Mouse (Mus musculus) ES-Bruce4 (cell line): ENCODE results near the gene Cenps. TPM values are rescaled to one million over a fixed set of nuclear protein-coding genes. Genes with fewer than 3 reads are reported as not detected.

Experiments used
- H3K27ac ChIP-seq: 2 replicates; pipeline ENCODE4 v1.5.1; 2012; ENCODE audit warnings: low read length, inconsistent platforms; ENCODE audit not compliant: insufficient read depth
- H3K27me3 ChIP-seq: 2 replicates; pipeline ENCODE4 v1.6.1; 2012; ENCODE audit warnings: mild to moderate bottlenecking, low read length, inconsistent platforms; ENCODE audit not compliant: control insufficient read depth, poor library complexity, insufficient read depth, severe bottlenecking
- H3K36me3 ChIP-seq: 2 replicates; pipeline ENCODE4 v1.6.1; 2012; ENCODE audit warnings: inconsistent platforms, mild to moderate bottlenecking, low read length, moderate library complexity; ENCODE audit not compliant: control insufficient read depth, poor library complexity, insufficient read depth, severe bottlenecking
- H3K4me1 ChIP-seq: one replicate; pipeline ENCODE4 v1.8.1; 2011; ENCODE audit warnings: low read length; ENCODE audit not compliant: control insufficient read depth, insufficient read depth
- H3K4me3 ChIP-seq: 2 replicates; pipeline ENCODE4 v1.5.1; 2011; ENCODE audit warnings: low read depth, mild to moderate bottlenecking, low read length
- H3K9ac ChIP-seq: 2 replicates; pipeline ENCODE4 v1.6.1; 2012; ENCODE audit warnings: low read depth, mild to moderate bottlenecking, inconsistent platforms; ENCODE audit not compliant: poor library complexity, severe bottlenecking
- H3K9me3 ChIP-seq: replicated peaks from 2 replicates; pipeline ENCODE4 v1.6.1; 2012; ENCODE audit warnings: mild to moderate bottlenecking, low read length, inconsistent platforms; ENCODE audit not compliant: control insufficient read depth, poor library complexity, insufficient read depth, severe bottlenecking
- CTCF ChIP-seq: IDR thresholded peaks from one replicate; pipeline ENCODE4 v1.8.1; 2011; ENCODE audit warnings: low read depth, low read length
- EP300 ChIP-seq: IDR thresholded peaks from 2 replicates; pipeline ENCODE4 v1.6.1; 2011; ENCODE audit warnings: low read depth, low read length; ENCODE audit not compliant: insufficient read depth
- POLR2A ChIP-seq: IDR thresholded peaks from one replicate; pipeline ENCODE4 v1.8.1; 2011; ENCODE audit warnings: low read length; ENCODE audit not compliant: insufficient read depth
- polyA plus RNA-seq: library from polyadenylated mRNA; stranded (reverse); fragments of >200 nt; gene quantifications from 2 replicates; pipeline ENCODE4 v1.2.4, GENCODE M21; 2011; ENCODE audit warnings: low read depth; ENCODE audit not compliant: missing spikeins, insufficient read depth, insufficient read length

Cenps gene
- polyA plus RNA-seq, 1 experiment: 26.5 TPM

DNA sequence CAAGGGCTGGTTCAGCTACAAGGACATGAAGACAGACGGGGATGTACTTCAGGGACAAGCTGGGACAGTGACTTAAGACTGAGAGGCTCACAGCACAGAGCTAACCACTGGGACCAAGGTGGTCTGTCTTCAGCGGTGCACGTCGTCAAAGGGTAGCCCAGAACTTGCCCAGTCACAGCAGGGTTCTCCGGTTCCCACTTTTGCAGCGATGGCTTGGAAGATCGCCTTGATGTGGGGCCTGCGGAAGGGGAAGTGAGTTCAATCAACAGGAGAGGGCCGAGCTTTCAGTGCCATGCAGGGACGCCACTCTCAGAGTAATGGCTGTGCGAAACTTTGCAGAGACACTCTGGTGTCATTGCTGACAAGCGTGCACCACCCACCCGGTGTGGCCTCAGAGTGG is 22.5 kb upstream of the Cenps start:
- H3K9ac ChIP-seq: no peak overlapping the region
- H3K4me3 ChIP-seq: no peak overlapping the region
- peaks cover 25% of the 10 kb centered on the region for H3K36me3 ChIP-seq
- H3K27me3 ChIP-seq: no peaks in the 10 kb centered on the region
- no peak for TF ChIP-seq POLR2A
- no peak for TF ChIP-seq EP300
- no peak for TF ChIP-seq CTCF
- peaks cover 3% of the 10 kb centered on the region; the same call in 1 of the 2 replicates for H3K9me3 ChIP-seq
- peaks cover 11% of the 10 kb centered on the region for H3K4me1 ChIP-seq
- H3K27ac ChIP-seq: no peak overlapping the region

DNA sequence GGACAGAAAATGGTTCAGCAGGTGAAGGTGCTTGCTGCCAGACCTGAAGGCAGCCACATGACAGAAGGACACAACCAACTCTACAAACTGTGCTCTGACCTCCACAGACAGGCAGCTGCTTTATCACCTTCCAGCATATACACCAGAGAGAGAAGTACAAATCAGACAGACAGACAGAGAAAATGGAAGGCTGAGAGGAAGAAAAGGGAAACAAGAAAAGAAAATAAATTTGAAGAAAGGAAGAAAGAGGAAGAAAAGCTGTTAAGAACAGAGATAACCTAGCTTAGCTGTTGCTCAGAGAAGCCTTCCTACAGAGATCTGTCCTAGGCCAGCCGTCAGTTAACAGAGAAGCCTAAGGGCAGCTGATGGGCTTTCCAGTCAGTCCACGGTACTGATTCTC is 21.8 kb upstream of the Cenps start:
- no peak overlapping the region for H3K9ac ChIP-seq
- H3K36me3 ChIP-seq: peaks cover 26% of the 10 kb centered on the region
- H3K4me3 ChIP-seq: no peak overlapping the region
- no peaks in the 10 kb centered on the region for H3K27me3 ChIP-seq
- peaks cover 11% of the 10 kb centered on the region for H3K4me1 ChIP-seq
- no peak overlapping the region for H3K27ac ChIP-seq
- TF ChIP-seq POLR2A: no peak
- no peak for TF ChIP-seq EP300
- TF ChIP-seq CTCF: no peak
- H3K9me3 ChIP-seq: peaks cover 5% of the 10 kb centered on the region; the same call in 1 of the 2 replicates

DNA sequence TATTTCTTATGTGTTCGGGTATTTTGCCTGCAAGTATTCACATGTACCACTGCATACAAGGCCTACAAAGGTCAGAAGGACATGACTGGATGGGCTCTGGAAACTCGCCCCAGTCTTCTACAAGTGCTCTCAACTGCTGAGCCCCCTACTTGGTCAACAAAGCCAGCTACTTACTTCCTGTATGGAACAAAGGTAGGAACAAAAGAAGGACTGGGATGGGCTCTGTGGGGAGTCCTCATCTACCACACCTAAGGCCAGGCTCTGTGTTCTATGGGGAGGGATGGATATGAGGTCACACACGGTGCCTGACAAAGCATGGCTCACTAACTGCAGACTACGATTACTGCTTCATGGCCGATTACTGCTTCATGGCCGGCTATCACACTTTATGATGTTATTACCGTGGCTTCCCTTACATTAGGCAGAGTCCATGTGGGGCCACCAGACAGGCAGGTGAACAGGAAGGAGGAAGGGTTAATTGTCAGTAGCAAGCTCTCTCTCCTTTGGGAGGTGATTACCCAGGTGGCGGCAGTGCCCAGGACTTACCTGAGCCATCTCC is 20.1 kb upstream of the Cenps start:
- Histone ChIP-seq H3K4me3 (no peak overlapping the region), H3K27me3 (no peaks in the 10 kb centered on the region), H3K27ac (no peak overlapping the region), H3K9me3 (peaks cover 5% of the 10 kb centered on the region; the same call in 1 of the 2 replicates), H3K4me1 (peaks cover 11% of the 10 kb centered on the region), H3K9ac (no peak overlapping the region), H3K36me3 (peaks cover 35% of the 10 kb centered on the region)
- no peak for TF ChIP-seq CTCF
- TF ChIP-seq POLR2A: no peak
- TF ChIP-seq EP300: 0 out of 2 replicates have a peak, but pooled peaks have one; percentile 13

DNA sequence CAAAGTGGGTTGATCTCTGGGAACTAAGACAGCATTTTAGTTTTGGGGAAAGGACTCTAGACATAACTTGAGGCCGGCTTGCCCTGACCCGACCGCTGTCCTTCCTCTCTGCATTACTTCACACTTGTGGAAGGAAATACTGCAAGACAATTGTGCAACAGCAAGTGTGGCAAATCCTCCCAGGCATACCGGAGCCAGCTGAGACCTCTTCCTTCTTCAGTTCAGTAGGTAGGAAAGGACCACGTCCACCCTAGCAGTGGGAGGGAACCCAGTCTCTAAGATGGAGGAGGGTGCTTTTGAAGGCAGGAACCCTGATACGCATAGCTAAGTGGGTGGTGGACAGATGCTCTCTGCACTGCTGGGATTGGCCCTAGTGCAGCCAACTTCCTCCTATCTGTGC is 18.3 kb upstream of the Cenps start:
- H3K27me3 ChIP-seq: no peaks in the 10 kb centered on the region
- H3K9me3 ChIP-seq: peaks cover 5% of the 10 kb centered on the region; the same call in 1 of the 2 replicates
- no peak overlapping the region for H3K9ac ChIP-seq
- H3K36me3 ChIP-seq: peaks cover 39% of the 10 kb centered on the region
- peaks cover 9% of the 10 kb centered on the region for H3K4me1 ChIP-seq
- H3K27ac ChIP-seq: no peak overlapping the region
- H3K4me3 ChIP-seq: no peak overlapping the region
- TF ChIP-seq POLR2A: no peak

DNA sequence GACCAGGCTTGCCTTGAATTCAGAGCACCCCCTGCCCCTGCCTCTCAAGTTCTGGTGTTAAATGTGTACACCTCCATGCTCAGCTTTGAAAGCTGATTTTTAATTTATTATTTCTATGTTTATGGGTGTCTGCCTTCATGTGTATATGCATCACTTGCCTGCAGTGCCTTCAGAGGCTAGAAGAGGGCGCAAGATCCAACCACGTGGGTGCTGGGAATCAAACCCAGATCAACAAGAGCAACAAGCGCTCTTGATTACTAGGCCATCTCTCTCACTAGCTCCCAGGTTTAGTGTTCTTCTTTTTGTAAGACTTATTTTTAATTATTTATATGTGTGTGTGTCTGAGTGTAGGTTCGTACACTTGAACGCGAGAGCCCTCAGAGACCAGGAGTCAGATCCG is 17.4 kb upstream of the Cenps start:
- Histone ChIP-seq H3K27me3 (no peaks in the 10 kb centered on the region), H3K9me3 (peaks cover 5% of the 10 kb centered on the region; the same call in 1 of the 2 replicates), H3K4me1 (peaks cover 4% of the 10 kb centered on the region), H3K36me3 (peaks cover 39% of the 10 kb centered on the region), H3K27ac (no peak overlapping the region), H3K4me3 (no peak overlapping the region), H3K9ac (no peak overlapping the region)
- TF ChIP-seq EP300: no peak
- TF ChIP-seq CTCF: no peak
- TF ChIP-seq POLR2A: no peak

DNA sequence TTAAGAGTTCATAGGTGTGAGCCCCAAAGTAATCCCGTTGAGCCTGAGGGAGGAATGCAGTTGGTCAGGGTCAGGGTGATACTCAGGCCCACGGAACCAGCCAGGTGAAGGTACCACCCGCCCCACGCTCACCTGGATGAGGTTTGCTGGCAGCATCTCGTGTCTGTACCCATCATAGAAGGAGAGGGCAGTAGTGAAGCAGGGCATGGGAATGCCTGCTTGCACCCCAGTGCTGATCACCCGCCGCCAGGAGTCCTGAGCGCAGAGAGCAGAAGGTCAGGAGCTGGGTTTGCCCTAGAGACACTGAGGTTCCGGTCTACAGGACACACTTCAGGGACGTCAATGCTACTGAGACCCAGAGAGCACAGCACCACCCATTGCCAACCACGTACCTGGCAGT is 13.3 kb upstream of the Cenps start:
- H3K27me3 ChIP-seq: no peaks in the 10 kb centered on the region
- H3K4me1 ChIP-seq: no peaks in the 10 kb centered on the region
- H3K27ac ChIP-seq: no peak overlapping the region
- no peak overlapping the region for H3K9ac ChIP-seq
- TF ChIP-seq CTCF: no peak
- no peak for TF ChIP-seq EP300
- no peak for TF ChIP-seq POLR2A
- H3K4me3 ChIP-seq: no peak overlapping the region
- peaks cover 25% of the 10 kb centered on the region for H3K36me3 ChIP-seq
- peaks cover 5% of the 10 kb centered on the region; the same call in 1 of the 2 replicates for H3K9me3 ChIP-seq
